Mouse (Mus musculus): ENCODE results near the gene Cpox. TPM values are rescaled to one million over a fixed set of nuclear protein-coding genes. Genes with fewer than 3 reads are reported as not detected.

Gene Cpox
- 20.6 and 24.1 TPM in 2 replicates for polyA plus RNA-seq (2016; fragmentation: Nextera tagmentation; extraction: Ambion mirVana)

DNA sequence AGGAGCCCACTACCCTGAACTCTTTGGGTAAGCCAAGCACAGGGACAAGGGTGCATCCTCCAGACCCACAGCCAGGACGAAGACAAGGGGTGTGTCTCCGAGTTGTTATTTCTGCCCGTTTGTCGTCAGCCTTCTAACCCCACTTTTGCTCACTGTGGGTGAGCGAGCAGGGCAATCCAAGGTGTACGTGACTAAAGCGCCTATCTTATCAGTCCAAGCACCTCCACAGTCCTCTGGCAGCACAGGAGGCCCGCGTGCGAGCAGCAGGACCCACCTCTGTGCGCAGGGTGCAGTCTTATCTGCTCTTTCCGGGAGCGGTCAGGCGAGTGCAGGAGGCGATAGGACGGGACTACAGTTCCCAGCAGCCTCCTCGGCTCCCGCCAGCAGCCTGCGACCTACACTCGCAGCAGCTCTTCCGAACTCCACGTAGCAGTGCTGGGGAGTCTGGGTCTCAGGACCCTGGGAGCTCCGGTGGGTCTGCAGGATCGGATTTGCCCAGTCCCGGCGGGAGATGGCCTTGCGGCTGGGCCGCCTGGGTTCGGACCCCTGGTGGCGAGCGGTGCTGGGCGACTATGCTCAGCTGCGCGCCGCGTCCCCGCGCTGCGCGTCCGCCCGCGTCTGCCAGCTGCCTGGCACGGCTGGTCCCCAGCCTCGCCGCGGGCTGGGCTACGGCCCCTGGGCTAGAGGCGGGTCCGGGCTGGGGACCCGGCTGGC, at the start of gene Cpox:
TSS of gene Cpox (plus strand) at position 376 of the 714 bp plus-strand sequence.
- Histone ChIP-seq H3K36me3 (peaks cover 22% of the 10 kb centered on the region), H3K4me1 (peaks cover 15% of the 10 kb centered on the region), H3K27me3 (ENCODE audit: low read depth, poor library complexity, severe bottlenecking) (0 out of 2 replicates have a peak, but pooled peaks cover 4% of the 10 kb centered on the region), H3K9me3 (replicated peaks) (no peaks in the 10 kb centered on the region), H3K4me3 (peak within 1 kb of the TSS; percentile 93), H3K27ac (replicated peaks) (peak within 1 kb of the TSS; percentile 91)
- peak; percentile 84 for DNase-seq (ENCODE audit: low spot score)
- WGBS = under 1% methylated on average over 51 of the region's 51 CpGs

DNA sequence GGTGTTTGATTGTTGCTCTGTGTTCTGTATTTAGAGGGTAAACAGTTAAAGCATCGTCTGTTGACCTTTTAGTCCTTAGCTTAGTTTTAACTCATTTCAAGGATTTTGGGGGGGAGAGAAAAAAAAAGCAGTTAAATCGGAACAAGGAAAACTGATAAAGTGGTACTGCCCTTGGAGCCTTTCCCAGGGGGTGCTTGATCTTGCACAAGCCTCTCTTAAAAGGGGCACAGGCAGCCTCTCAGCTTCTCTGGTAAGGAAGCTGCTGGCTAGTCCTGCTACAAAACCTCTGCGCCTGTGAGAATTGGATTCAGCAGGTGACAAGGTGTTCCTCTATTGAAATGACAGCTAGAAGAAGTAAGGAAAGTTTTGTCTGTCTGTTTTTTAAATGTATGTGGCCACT, 47.7 kb upstream of the Cpox start:
- WGBS = 90% methylated on average over 3 of the region's 3 CpGs
- Histone ChIP-seq H3K36me3 (no peaks in the 10 kb centered on the region), H3K9me3 (replicated peaks) (no peaks in the 10 kb centered on the region), H3K4me1 (no peaks in the 10 kb centered on the region), H3K4me3 (no peak overlapping the region), H3K27ac (replicated peaks) (no peak overlapping the region), H3K27me3 (ENCODE audit: low read depth, poor library complexity, severe bottlenecking) (no peaks in the 10 kb centered on the region)
- DNase-seq (ENCODE audit: low spot score) = no peak

DNA sequence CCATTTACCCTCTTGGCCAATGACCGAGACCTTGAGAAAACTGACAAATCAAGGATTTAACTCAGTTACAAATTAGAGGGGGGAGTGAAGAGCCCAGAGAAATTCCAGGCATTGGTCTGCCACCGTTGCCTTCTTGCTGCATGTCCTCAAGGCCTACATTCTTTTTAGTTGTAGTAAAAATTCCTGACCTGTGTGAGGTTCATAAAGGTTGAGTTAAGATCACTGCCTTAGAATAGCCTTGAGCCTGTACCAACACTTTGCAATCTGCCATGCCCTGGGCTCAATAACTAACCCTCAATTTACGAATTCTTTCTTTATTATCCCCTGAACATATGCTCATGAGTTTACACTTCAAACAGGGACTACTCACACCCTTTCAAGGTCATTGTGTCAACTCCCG, 47.0 kb upstream of the Cpox start:
- WGBS = 78% methylated on average over 4 of the region's 4 CpGs
- Histone ChIP-seq H3K27ac (replicated peaks) (no peak overlapping the region), H3K4me1 (no peaks in the 10 kb centered on the region), H3K9me3 (replicated peaks) (no peaks in the 10 kb centered on the region), H3K36me3 (no peaks in the 10 kb centered on the region), H3K4me3 (no peak overlapping the region), H3K27me3 (ENCODE audit: low read depth, poor library complexity, severe bottlenecking) (no peaks in the 10 kb centered on the region)
- no peak for DNase-seq (ENCODE audit: low spot score)

DNA sequence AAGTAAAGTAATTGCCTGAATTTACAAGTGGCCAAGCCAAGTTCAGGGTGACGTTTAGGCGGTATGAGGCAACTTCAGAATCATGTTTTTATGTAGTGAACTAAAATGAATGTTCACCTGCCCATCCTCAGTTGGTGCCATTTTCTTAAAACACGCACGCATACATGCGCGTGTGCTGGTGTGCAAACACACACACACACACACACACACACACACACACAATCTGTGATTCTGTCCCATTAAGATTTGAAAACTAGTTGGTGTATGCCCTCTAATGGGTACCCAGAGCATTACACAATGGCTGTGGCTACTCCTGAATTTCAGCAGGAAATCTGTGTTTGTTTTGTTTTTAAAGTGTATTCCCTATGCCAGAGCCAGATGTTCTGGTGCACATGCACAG, 46.1 kb upstream of the Cpox start:
- no peaks in the 10 kb centered on the region for H3K4me1 ChIP-seq
- no peaks in the 10 kb centered on the region for H3K36me3 ChIP-seq
- 93% methylated on average over 6 of the region's 6 CpGs for WGBS
- H3K9me3 ChIP-seq (replicated peaks) = no peaks in the 10 kb centered on the region
- H3K4me3 ChIP-seq = no peak overlapping the region
- DNase-seq (ENCODE audit: low spot score) = no peak
- H3K27ac ChIP-seq (replicated peaks) = no peak overlapping the region
- no peaks in the 10 kb centered on the region for H3K27me3 ChIP-seq (ENCODE audit: low read depth, poor library complexity, severe bottlenecking)

DNA sequence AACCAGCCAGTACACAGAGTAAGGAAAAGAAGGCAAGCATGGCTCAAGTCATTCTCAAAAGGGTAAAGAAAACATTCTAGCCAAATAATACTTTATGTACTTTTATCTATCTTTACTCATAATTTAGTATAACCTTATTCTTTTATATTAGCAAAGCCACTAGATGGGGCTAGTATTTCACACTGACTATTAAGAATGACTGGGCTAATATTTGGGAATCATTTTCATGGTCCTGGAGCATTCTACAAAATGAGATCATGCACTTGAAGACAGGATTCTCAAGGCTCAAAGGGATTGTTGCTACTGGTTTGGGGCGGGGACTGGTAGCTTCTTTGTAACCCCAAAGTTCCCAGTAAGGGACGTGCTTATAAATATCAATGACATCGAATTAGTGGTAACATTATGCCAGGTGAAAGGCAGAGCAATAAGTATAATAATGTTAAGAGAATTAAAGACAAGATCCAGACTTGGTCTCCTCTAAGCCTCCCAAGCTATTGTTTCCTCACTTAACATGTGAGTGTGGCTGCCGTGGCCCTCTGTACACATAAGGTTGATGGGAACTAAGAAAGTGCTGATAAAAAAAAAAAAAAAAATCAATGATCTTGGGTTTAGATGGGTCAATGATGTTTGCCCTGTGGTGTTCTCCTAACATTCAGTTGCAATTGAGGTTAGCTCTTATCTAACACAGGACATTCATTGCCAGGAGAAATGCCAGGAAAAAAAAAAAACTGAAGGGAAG, 42.3 kb upstream of the Cpox start:
- 89% methylated on average over 4 of the region's 4 CpGs for WGBS
- Histone ChIP-seq H3K9me3 (replicated peaks) (no peaks in the 10 kb centered on the region), H3K27ac (replicated peaks) (no peak overlapping the region), H3K4me3 (no peak overlapping the region), H3K27me3 (ENCODE audit: low read depth, poor library complexity, severe bottlenecking) (no peaks in the 10 kb centered on the region), H3K36me3 (no peaks in the 10 kb centered on the region), H3K4me1 (no peaks in the 10 kb centered on the region)
- no peak for DNase-seq (ENCODE audit: low spot score)

DNA sequence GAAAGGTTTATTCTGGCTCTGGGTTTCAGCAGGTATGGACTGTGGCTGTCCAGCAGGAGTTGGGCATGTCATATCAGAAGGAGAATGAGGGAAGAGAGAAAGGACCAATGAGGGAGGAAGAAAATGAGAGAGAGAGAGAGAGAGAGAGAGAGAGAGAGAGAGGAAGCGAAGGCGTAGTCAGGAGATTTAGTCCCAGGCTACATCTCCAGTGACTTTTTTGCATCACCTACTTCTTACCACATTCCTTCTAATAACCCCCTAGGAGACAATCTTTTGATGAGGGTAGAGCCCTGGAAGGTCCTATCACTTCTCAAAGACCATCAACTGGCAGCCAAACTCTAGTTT, 41.8 kb upstream of the Cpox start:
- 88% methylated on average over 2 of the region's 2 CpGs for WGBS
- Histone ChIP-seq H3K27me3 (ENCODE audit: low read depth, poor library complexity, severe bottlenecking) (no peaks in the 10 kb centered on the region), H3K4me1 (no peaks in the 10 kb centered on the region), H3K27ac (replicated peaks) (no peak overlapping the region), H3K4me3 (no peak overlapping the region), H3K9me3 (replicated peaks) (no peaks in the 10 kb centered on the region), H3K36me3 (no peaks in the 10 kb centered on the region)
- no peak for DNase-seq (ENCODE audit: low spot score)

DNA sequence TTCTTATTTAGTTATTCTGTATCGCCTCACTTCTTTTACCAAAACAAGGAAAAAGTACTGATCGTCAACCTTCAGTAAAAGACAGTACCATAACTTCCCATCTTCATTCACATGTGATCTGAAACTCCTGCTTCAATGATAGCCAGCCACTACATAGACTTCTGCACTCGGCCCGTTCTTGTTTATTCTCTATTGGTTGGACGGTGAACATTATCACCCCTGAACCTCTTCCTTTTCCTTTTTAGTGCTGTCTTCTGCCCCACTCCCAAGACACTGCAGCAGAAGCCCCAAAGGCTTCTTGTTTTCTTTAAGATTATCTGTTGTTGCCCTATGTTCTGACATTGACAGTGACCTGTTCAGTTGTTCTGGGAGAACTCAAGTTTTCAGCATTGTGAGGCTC, 41.1 kb upstream of the Cpox start:
- no peak for DNase-seq (ENCODE audit: low spot score)
- Histone ChIP-seq H3K36me3 (no peaks in the 10 kb centered on the region), H3K27me3 (ENCODE audit: low read depth, poor library complexity, severe bottlenecking) (no peaks in the 10 kb centered on the region), H3K4me1 (no peaks in the 10 kb centered on the region), H3K27ac (replicated peaks) (no peak overlapping the region), H3K9me3 (replicated peaks) (no peaks in the 10 kb centered on the region), H3K4me3 (no peak overlapping the region)
- WGBS = 92% methylated on average over 5 of the region's 5 CpGs

DNA sequence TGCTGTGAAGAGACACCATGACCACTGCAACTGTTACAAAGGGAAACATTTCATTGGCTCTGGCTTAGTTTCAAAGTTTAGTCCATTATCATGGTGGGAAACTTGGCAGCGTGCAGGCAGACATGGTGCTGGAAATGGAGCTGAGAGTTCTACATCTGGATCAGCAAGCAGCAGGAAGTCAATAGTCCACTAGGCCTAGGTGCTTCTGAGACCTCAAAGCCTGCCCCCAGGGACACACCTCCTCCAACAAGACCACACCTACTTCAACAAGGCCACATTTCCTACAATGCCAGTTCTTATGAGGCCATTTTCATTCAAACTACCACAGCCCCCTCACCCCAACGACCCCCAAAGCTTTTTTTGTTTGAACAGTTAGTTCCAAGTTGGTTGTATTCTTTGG, 40.4 kb upstream of the Cpox start:
- no peaks in the 10 kb centered on the region for H3K36me3 ChIP-seq
- DNase-seq (ENCODE audit: low spot score) = no peak
- WGBS = 53% methylated on average over 2 of the region's 2 CpGs
- no peak overlapping the region for H3K4me3 ChIP-seq
- H3K27ac ChIP-seq (replicated peaks) = no peak overlapping the region
- no peaks in the 10 kb centered on the region for H3K27me3 ChIP-seq (ENCODE audit: low read depth, poor library complexity, severe bottlenecking)
- H3K4me1 ChIP-seq = no peaks in the 10 kb centered on the region
- no peaks in the 10 kb centered on the region for H3K9me3 ChIP-seq (replicated peaks)

DNA sequence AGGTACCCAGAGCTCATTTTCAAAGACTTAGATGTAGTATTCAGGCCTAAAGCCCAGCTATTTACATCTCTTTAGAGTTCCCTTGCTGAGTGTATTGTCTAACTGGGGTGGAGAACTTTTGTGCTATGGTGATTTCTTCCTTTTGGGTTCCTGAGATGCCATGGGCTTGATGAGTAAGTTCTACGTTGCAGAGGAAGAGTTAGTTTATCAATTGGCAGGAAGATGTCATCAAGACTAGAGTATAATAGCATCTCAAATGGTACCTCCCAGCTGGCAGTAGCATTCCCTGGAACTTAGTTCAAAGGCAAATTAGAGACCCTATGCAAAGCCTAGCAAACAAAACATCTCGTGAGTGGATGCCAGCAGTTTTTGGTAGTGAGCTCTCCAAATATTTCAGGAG, 34.2 kb upstream of the Cpox start:
- Histone ChIP-seq H3K27me3 (ENCODE audit: low read depth, poor library complexity, severe bottlenecking) (no peaks in the 10 kb centered on the region), H3K27ac (replicated peaks) (no peak overlapping the region), H3K36me3 (no peaks in the 10 kb centered on the region), H3K4me1 (no peaks in the 10 kb centered on the region), H3K4me3 (no peak overlapping the region), H3K9me3 (replicated peaks) (no peaks in the 10 kb centered on the region)
- no peak for DNase-seq (ENCODE audit: low spot score)
- WGBS = 60% methylated on average over 2 of the region's 2 CpGs

DNA sequence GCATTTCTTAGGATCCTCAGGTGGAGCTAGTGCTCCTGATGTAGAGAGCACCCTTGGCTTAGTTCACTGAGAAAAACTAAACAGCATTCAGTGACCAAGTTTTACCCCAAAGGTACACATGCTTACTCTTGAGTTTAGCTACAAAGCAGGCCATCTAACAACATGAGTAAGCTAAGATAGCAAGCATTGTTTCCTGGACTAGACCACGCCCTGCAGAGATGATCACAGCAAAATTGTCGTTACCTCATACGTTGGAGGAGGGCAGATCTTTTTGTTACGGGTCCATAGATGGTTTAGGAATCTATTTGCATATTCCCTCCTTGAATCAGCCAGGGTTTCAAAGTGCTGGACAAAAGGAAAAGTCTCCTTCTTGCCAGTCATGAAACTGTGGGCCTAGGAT, 32.6 kb upstream of the Cpox start:
- WGBS = 83% methylated on average over 4 of the region's 4 CpGs
- H3K9me3 ChIP-seq (replicated peaks) = no peaks in the 10 kb centered on the region

DNA sequence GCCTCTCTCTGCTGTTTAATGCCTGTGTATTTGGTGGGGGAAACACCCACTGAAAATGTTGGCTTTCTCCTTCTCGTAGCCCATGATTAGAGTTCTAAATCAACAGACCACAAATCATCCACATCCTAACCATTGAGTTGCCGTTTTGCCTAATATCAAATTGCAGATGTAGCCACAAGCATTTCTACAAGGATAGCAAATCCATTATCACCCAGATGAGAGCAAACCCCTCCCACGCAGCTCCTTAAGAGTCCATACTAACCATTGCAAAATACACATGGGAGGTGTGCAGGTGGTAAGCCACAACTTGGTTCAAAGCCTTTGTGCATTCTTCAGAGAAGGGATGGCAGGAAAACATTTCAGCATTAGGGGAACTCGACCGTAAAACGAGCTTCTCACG, 32.1 kb upstream of the Cpox start:
- no peaks in the 10 kb centered on the region for H3K9me3 ChIP-seq (replicated peaks)
- WGBS = 88% methylated on average over 7 of the region's 7 CpGs
- DNase-seq (ENCODE audit: low spot score) = no peak
- H3K27me3 ChIP-seq (ENCODE audit: low read depth, poor library complexity, severe bottlenecking) = no peaks in the 10 kb centered on the region
- H3K4me3 ChIP-seq = no peak overlapping the region
- no peak overlapping the region for H3K27ac ChIP-seq (replicated peaks)
- H3K4me1 ChIP-seq = no peaks in the 10 kb centered on the region
- no peaks in the 10 kb centered on the region for H3K36me3 ChIP-seq

More for the DNA sequence above, 32.6 kb upstream of the Cpox start:
- no peak for DNase-seq (ENCODE audit: low spot score)
- Histone ChIP-seq H3K4me1 (no peaks in the 10 kb centered on the region), H3K27me3 (ENCODE audit: low read depth, poor library complexity, severe bottlenecking) (no peaks in the 10 kb centered on the region), H3K4me3 (no peak overlapping the region), H3K36me3 (no peaks in the 10 kb centered on the region), H3K27ac (replicated peaks) (no peak overlapping the region)

DNA sequence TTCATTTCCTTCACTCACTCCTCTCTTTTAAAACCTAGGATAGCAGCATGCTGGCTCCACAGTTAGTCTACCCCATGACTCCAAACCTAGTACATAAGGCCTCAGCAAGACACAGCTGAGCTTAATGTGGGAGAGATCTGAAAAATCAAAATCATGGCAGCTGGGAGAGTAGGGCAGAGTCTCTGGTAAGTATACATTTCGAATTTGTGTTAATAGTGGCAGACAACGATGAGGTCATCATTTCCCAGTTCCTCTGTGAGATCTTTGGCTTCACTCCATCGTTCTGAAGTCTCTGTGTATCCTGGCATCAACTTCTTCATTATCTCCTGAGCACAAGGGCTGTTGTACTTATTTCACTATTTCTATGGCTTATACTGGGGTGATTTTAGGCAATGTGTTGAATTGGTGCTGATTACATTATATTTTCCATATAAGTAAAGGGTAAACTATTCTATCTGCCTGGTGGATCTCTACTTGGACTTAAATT, 31.4 kb upstream of the Cpox start, which contains the start of gene E330017A01Rik:
TSS of gene E330017A01Rik (minus strand) at position 51 of the 487 bp plus-strand sequence.
- H3K36me3 ChIP-seq = no peaks in the 10 kb centered on the region
- no peaks in the 10 kb centered on the region for H3K4me1 ChIP-seq
- 89% methylated on average over 3 of the region's 3 CpGs for WGBS
- no peak for DNase-seq (ENCODE audit: low spot score)
- no peaks in the 10 kb centered on the region for H3K27me3 ChIP-seq (ENCODE audit: low read depth, poor library complexity, severe bottlenecking)
- H3K27ac ChIP-seq (replicated peaks) = no peak within 1 kb of the TSS
- no peak within 1 kb of the TSS for H3K4me3 ChIP-seq
- no peaks in the 10 kb centered on the region for H3K9me3 ChIP-seq (replicated peaks)

DNA sequence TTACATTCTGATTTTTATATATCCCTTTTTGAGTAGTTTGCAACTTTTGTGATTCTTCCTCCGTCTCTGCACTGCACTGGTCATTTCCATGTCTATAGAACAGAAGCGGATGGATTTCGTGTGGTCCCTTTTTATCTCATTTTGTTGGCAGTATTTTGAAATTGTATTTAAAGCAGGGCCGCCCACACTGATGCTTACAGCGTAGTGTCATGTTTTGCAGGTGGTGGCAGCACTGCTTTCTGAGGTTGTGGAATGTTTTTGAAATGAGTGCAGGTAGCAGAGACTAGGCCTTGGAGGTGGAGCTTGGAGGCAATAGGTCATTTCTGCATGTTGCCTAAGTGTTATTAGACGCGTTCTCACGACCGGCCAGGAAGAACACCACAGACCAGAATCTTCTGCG, 20.1 kb upstream of the Cpox start:
- no peaks in the 10 kb centered on the region for H3K36me3 ChIP-seq

More for the DNA sequence above, 20.1 kb upstream of the Cpox start:
- Histone ChIP-seq H3K9me3 (replicated peaks) (no peaks in the 10 kb centered on the region), H3K27me3 (ENCODE audit: low read depth, poor library complexity, severe bottlenecking) (no peaks in the 10 kb centered on the region), H3K4me3 (no peak overlapping the region), H3K4me1 (no peaks in the 10 kb centered on the region), H3K27ac (replicated peaks) (no peak overlapping the region)
- DNase-seq (ENCODE audit: low spot score) = no peak
- 95% methylated on average over 10 of the region's 10 CpGs for WGBS

Measured in midbrain, embryonic 10.5 days (tissue).